Mouse (Mus musculus) cerebellum, postnatal 36 days (tissue): ENCODE results near the gene Ankib1.
A peak's percentile ranks its signal among the peaks of the same experiment; 100 is the strongest.
"Not testable (repeated sequence)": the region's sequence is repeated elsewhere in the genome, so short reads cannot be mapped to it uniquely, and the experiment has no call there.

Source experiments
- DNase-seq, 2 experiments: peaks; one replicate each; pipeline ENCODE4 v3.0.0; 2021 to 2022; ENCODE audit warnings: mixed read lengths in 2 of 2

The Ankib1 gene

GRCm38 (mm10) chr5:3723415-3723814, 79.3 kb downstream of the Ankib1 start:
- no peak for DNase-seq

GRCm38 (mm10) chr5:3722873-3723272, 79.9 kb downstream of the Ankib1 start:
- DNase-seq: no peak

GRCm38 (mm10) chr5:3719371-3719770, 83.4 kb downstream of the Ankib1 start:
- no peak for DNase-seq

- no peak for DNase-seq
These were observed 86.9 kb downstream of the Ankib1 start for GRCm38 (mm10) chr5:3715800-3716199.

- DNase-seq: no peak
These were observed 100.5 kb downstream of the Ankib1 start for GRCm38 (mm10) chr5:3702180-3702579.

- no peak for DNase-seq
These were observed 102.7 kb downstream of the Ankib1 start for GRCm38 (mm10) chr5:3700025-3700424.

- DNase-seq: no peak
These were observed 106.7 kb downstream of the Ankib1 start for GRCm38 (mm10) chr5:3696031-3696430.

GRCm38 (mm10) chr5:3695191-3695590, 107.5 kb downstream of the Ankib1 start:
- no peak for DNase-seq

- no peak for DNase-seq
These were observed 109.8 kb downstream of the Ankib1 start for GRCm38 (mm10) chr5:3692956-3693355.

- no peak for DNase-seq
These were observed 111.4 kb downstream of the Ankib1 start for GRCm38 (mm10) chr5:3691283-3691682.

- DNase-seq: no peak
These were observed 114.4 kb downstream of the Ankib1 start for GRCm38 (mm10) chr5:3688298-3688697.

GRCm38 (mm10) chr5:3669938-3670554, 132.7 kb downstream of the Ankib1 start:
- DNase-seq: no peak

- no peak for DNase-seq
These were observed 136.1 kb downstream of the Ankib1 start for GRCm38 (mm10) chr5:3666585-3666984.

- no peak for DNase-seq
These were observed 137.5 kb downstream of the Ankib1 start for GRCm38 (mm10) chr5:3665225-3665624.

- no peak for DNase-seq
These were observed 145.6 kb downstream of the Ankib1 start, which contains the start of gene Gatad1 for GRCm38 (mm10) chr5:3657085-3657484. Gatad1 (minus strand) TSS chr5:3657185.

GRCm38 (mm10) chr5:3653801-3654200, 148.9 kb downstream of the Ankib1 start:
- no peak for DNase-seq

GRCm38 (mm10) chr5:3652903-3653575, 149.7 kb downstream of the Ankib1 start:
- not testable (repeated sequence) for DNase-seq

GRCm38 (mm10) chr5:3651621-3652020, 151.1 kb downstream of the Ankib1 start:
- no peak for DNase-seq

- no peak for DNase-seq
These were observed 151.8 kb downstream of the Ankib1 start, which contains the start of gene Tmbim7 for GRCm38 (mm10) chr5:3650881-3651280. Tmbim7 (plus strand) TSS chr5:3651181.

GRCm38 (mm10) chr5:3648849-3649210, 153.9 kb downstream of the Ankib1 start:
- no peak for DNase-seq

GRCm38 (mm10) chr5:3648206-3648848, 154.4 kb downstream of the Ankib1 start:
- DNase-seq: no peak

- peak; percentile 84 to 90 for DNase-seq
These were observed 155.0 kb downstream of the Ankib1 start for GRCm38 (mm10) chr5:3647708-3648121.

- DNase-seq: peak; percentile 46 to 51
These were observed 155.6 kb downstream of the Ankib1 start for GRCm38 (mm10) chr5:3646991-3647707.
